In the genomic region with DNA sequence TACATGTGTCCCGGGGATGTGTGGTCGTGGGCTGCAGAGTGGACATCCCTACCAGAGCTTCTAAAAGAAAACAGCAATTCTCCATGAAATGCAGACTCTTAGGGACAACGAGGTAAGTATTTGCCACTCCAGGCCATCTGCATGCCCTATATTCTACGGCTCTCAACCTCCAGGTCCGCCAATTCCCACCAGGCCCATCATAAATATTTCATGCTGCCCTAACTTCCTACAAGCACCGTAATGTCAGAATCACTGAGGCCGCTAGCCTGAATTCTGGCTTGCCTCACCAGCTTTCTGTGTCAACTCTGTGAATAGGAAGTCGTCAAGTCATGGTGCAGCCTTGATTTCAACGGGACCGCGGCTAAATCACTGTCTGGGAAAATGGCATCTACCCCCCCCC, we compare ENCODE assay signal across 20 mouse cellular contexts.
DNase-seq lines count a peak whose midpoint lies in the region; ATAC-seq lines count a peak whose summit lies in the region.
"Had no signal": no experiment of that assay in that cellular context is flagged by ENCODE, and none has a peak within 500 bp of the region (broad histone marks: within the 10 kb centered on the region; RNA-seq: fewer than 3 reads in every experiment).

No protein-coding gene starts in this region.

- peak; percentile 24 for DNase-seq in embryonic facial prominence, embryonic 10.5 days (ENCODE audit: low spot score)
- DNase-seq in mesoderm, embryonic 11.5 days (ENCODE audit: low read depth, low spot score), result peak; percentile 34
- no peak for DNase-seq in natural killer cell, adult 2 months (ENCODE audit: low spot score in 2 of 2)
- no peak for DNase-seq in gastrocnemius, adult 18-20 months (ENCODE audit: low spot score)
- DNase-seq in spleen, postnatal 4 days (ENCODE audit: low spot score in 2 of 2), result no peak
- DNase-seq: adrenal gland, postnatal 36 days; cerebellum, adult 18-20 months; cerebellum, postnatal 36 days; gastrocnemius, postnatal 25 days; heart, adult 2 months; kidney, adult 18-20 months; kidney, postnatal 10 days; lung, adult 18-20 months; lung, postnatal 14 days had no signal

- H3K9ac ChIP-seq in hindbrain, embryonic 12.5 days, result no peak overlapping the region
- no peak overlapping the region for H3K9ac ChIP-seq in neural tube, embryonic 14.5 days (replicated peaks; ENCODE audit: low read depth, low read length)
- H3K9ac ChIP-seq: forebrain, embryonic 12.5 days had no signal

- no peaks in the 10 kb centered on the region for H3K9me3 ChIP-seq in embryonic facial prominence, embryonic 10.5 days
- H3K9me3 ChIP-seq in hindbrain, embryonic 12.5 days (replicated peaks), result no peaks in the 10 kb centered on the region
- no peaks in the 10 kb centered on the region for H3K9me3 ChIP-seq in neural tube, embryonic 14.5 days (ENCODE audit: control insufficient read depth, low read length)
- H3K9me3 ChIP-seq: forebrain, embryonic 12.5 days; megakaryocyte, embryonic 14.5 days had no signal

- H3K27me3 ChIP-seq in embryonic facial prominence, embryonic 10.5 days (replicated peaks; ENCODE audit: low read depth, poor library complexity, severe bottlenecking), result no peaks in the 10 kb centered on the region
- no peaks in the 10 kb centered on the region for H3K27me3 ChIP-seq in hindbrain, embryonic 12.5 days
- no peaks in the 10 kb centered on the region for H3K27me3 ChIP-seq in neural tube, embryonic 14.5 days (ENCODE audit: control insufficient read depth, insufficient read depth, low read length)

- 0 out of 2 replicates have a peak overlapping the region, but pooled peaks have one; percentile 9 for H3K4me2 ChIP-seq in hindbrain, embryonic 12.5 days (replicated peaks)
- no peak overlapping the region for H3K4me2 ChIP-seq in neural tube, embryonic 14.5 days (ENCODE audit: low read depth, low read length)
- H3K4me2 ChIP-seq: forebrain, embryonic 12.5 days; liver, embryonic 11.5 days had no signal

- no peak overlapping the region for H3K4me3 ChIP-seq in embryonic facial prominence, embryonic 10.5 days
- H3K4me3 ChIP-seq in hindbrain, embryonic 12.5 days, result no peak overlapping the region
- no peak overlapping the region for H3K4me3 ChIP-seq in neural tube, embryonic 14.5 days (ENCODE audit: low read depth, low read length)
- H3K4me3 ChIP-seq: forebrain, embryonic 12.5 days; heart, adult 2 months; megakaryocyte, embryonic 14.5 days had no signal

- no peak overlapping the region for H3K27ac ChIP-seq in embryonic facial prominence, embryonic 10.5 days (replicated peaks)
- no peak overlapping the region for H3K27ac ChIP-seq in hindbrain, embryonic 12.5 days
- H3K27ac ChIP-seq in neural tube, embryonic 14.5 days (ENCODE audit: low read depth, low read length), result no peak overlapping the region; the same call in 1 of the 2 replicates
- H3K27ac ChIP-seq: forebrain, embryonic 12.5 days; heart, adult 2 months; stomach, postnatal 0 days had no signal

- ATAC-seq in hindbrain, embryonic 12.5 days (ENCODE audit: low FRiP score), result peak; percentile 47; the same call in 1 of the 2 replicates
- peak; percentile 8; the same call in 1 of the 2 replicates for ATAC-seq in neural tube, embryonic 14.5 days (ENCODE audit: low read depth)

- WGBS in embryonic facial prominence, embryonic 10.5 days, result 82% methylated on average over 11 of the region's 11 CpGs
- WGBS in hindbrain, embryonic 12.5 days, result 40% methylated on average over 11 of the region's 11 CpGs
- 36% methylated on average over 11 of the region's 11 CpGs for WGBS in neural tube, embryonic 14.5 days

- H3K4me1 ChIP-seq in embryonic facial prominence, embryonic 10.5 days, result peaks cover 38% of the 10 kb centered on the region
- H3K4me1 ChIP-seq in hindbrain, embryonic 12.5 days, result peaks cover 24% of the 10 kb centered on the region
- 0 out of 2 replicates have a peak, but pooled peaks cover 9% of the 10 kb centered on the region for H3K4me1 ChIP-seq in neural tube, embryonic 14.5 days (ENCODE audit: control insufficient read depth, insufficient read depth, low read length)

- no peaks in the 10 kb centered on the region for H3K36me3 ChIP-seq in embryonic facial prominence, embryonic 10.5 days (replicated peaks)
- no peaks in the 10 kb centered on the region for H3K36me3 ChIP-seq in hindbrain, embryonic 12.5 days
- H3K36me3 ChIP-seq in neural tube, embryonic 14.5 days (ENCODE audit: control insufficient read depth, insufficient read depth, low read length), result no peaks in the 10 kb centered on the region
- H3K36me3 ChIP-seq: forebrain, embryonic 12.5 days had no signal

Comparison
In these comparisons a context has a peak if more than half of its experiments do, and no peak if none do; other contexts are left out.
1. DNase-seq: peak in embryonic facial prominence, embryonic 10.5 days (single experiment) and mesoderm, embryonic 11.5 days (single experiment); none in natural killer cell, adult 2 months (0 of 2), gastrocnemius, adult 18-20 months (single experiment) and spleen, postnatal 4 days (0 of 2).